Mouse (Mus musculus) bone marrow, adult 2 months (tissue): ENCODE results near the gene Mapk13. TPM values are rescaled to one million over a fixed set of nuclear protein-coding genes. Genes with fewer than 3 reads are reported as not detected.
A peak's percentile ranks its signal among the peaks of the same experiment; 100 is the strongest.
"Not testable (repeated sequence)": the region's sequence is repeated elsewhere in the genome, so short reads cannot be mapped to it uniquely, and the experiment has no call there.

ENCODE experiments used
- H3K27ac ChIP-seq: fragments of 200-500 bp; 2 replicates; pipeline ENCODE4 v1.5.1; 2012; ENCODE audit warnings: low read depth, mild to moderate bottlenecking, control low read depth, inconsistent platforms, low read length; ENCODE audit not compliant: control insufficient read depth, poor library complexity, insufficient read depth
- H3K4me1 ChIP-seq: fragments of 200-500 bp; 2 replicates; pipeline ENCODE4 v1.6.1; 2011; ENCODE audit warnings: low read length; ENCODE audit not compliant: control insufficient read depth, insufficient read depth
- H3K4me3 ChIP-seq: fragments of 200-500 bp; replicated peaks from 2 replicates; pipeline ENCODE3; 2011; ENCODE audit warnings: mild to moderate bottlenecking, low read depth, low read length, control low read depth; ENCODE audit not compliant: control insufficient read depth
- CTCF ChIP-seq: fragments of 200-500 bp; IDR thresholded peaks from 2 replicates; pipeline ENCODE4 v1.5.1; 2011; ENCODE audit warnings: low read length, control low read depth; ENCODE audit not compliant: control insufficient read depth, insufficient read depth
- POLR2A ChIP-seq: fragments of 200-500 bp; IDR thresholded peaks from 2 replicates; pipeline ENCODE4 v1.6.1; 2011; ENCODE audit warnings: low read depth, mild to moderate bottlenecking, control low read depth, low read length, borderline replicate concordance; ENCODE audit not compliant: control insufficient read depth
- WGBS: fragments of 180-500 bp; shearing (Covaris S2); methylation state at CpG from one replicate; pipeline ENCODE4 v1.1.7; 2018; 5-methylcytosine and 5-hydroxymethylcytosine counted together
- polyA plus RNA-seq: library from polyadenylated mRNA; stranded (reverse); fragments of >200 nt; gene quantifications from 2 replicates; pipeline ENCODE4 v1.2.4, GENCODE M21; 2011; ENCODE audit warnings: low replicate concordance; ENCODE audit not compliant: missing spikeins, insufficient read depth, insufficient read length

Gene Mapk13
- polyA plus RNA-seq, 1 experiment: 70.0 TPM

DNA sequence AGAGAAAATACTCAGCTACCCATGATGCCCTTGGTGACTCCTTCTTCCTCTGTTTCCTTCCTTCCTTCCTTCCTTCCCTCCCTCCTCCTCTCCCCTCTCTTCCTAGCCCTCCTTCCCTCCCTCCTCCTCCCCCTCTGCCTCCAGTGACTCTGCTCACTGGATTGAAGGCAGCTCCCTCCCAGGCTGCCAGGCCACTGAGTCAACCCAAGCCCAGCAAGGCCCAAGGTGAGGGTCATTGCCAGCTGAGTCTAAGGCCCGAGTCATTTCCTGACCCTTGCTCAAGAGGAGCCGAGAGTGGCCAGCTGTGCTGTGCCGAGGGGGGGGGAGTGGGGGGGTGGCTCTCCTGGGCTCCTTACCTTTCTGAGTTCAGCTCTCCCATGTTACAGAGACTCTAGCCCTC, 2.9 kb upstream of the Mapk13 start:
- no peaks in the 10 kb centered on the region for H3K4me1 ChIP-seq
- H3K27ac ChIP-seq: no peak overlapping the region
- H3K4me3 ChIP-seq: no peak overlapping the region
- TF ChIP-seq POLR2A (no peak), CTCF (no peak)
- WGBS: 27% methylated on average over 3 of the region's 3 CpGs

DNA sequence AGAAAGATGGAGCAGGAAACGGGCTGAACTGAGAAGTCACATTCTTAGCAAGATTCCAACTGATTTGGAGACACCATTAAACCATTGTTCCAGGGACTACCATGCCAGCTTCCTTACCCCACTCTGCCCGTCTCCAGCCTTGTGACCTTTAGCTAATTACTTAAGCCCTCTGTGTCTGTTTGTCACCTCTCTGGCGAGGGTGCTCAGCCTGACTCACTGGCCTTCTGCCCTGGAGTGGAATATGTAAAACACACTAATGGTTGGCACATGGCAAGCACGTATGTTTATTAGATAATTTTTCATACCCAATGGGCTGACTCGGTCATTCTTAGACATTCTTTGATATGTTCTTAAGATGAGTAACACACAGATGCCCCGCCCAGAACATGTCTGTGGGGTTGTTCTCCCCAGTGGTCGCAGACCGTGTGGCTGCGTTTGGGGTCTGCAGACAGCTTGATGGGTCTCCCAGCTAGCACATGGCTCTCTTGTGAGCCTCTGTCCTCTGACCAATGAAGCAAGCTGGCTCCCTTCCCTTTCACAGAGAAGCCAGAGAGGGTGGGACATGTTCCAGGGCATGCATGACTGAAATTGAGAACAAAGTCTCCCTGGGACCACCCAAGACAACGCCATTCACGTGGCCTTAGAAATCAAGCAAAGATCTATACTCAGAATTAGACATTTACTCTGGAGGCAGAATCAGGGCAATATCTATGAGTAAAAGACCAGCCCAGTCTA, 2.1 kb upstream of the Mapk13 start:
- no peaks in the 10 kb centered on the region for H3K4me1 ChIP-seq
- no peak overlapping the region for H3K27ac ChIP-seq
- TF ChIP-seq POLR2A: no peak
- no peak for TF ChIP-seq CTCF
- 81% methylated on average over 11 of the region's 11 CpGs for WGBS
- H3K4me3 ChIP-seq: no peak overlapping the region

DNA sequence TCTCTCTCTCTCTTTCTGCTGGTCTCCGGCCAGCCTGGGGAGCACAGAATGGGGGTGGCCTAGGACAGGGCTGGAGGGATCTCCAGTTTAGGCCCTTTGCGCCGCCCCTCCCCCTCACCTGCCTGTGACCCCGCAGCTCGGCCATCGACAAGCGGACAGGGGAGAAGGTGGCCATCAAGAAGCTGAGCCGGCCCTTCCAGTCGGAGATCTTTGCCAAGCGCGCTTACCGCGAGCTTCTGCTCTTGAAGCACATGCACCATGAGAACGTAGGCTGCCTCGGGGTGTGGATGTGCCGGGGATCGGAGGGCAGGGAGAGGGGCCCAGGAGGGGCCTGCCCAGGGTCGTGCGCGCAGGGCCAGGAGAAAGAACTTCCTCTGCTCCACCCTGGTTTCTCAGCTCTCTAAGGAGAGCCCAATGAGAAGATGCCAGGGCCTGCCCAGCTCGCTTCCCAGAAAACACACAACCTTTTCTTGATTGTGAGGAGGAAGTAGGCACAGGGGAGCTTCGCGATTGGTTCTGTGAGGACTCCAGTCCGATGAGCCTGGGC, 851 bp downstream of the Mapk13 start:
- 2% methylated on average over 24 of the region's 24 CpGs for WGBS
- peaks cover 1% of the 10 kb centered on the region; the same call in 1 of the 2 replicates for H3K4me1 ChIP-seq
- H3K27ac ChIP-seq: peak overlapping the region; percentile 85
- peak overlapping the region; percentile 63 for H3K4me3 ChIP-seq
- TF ChIP-seq CTCF (no peak), POLR2A (no peak)

DNA sequence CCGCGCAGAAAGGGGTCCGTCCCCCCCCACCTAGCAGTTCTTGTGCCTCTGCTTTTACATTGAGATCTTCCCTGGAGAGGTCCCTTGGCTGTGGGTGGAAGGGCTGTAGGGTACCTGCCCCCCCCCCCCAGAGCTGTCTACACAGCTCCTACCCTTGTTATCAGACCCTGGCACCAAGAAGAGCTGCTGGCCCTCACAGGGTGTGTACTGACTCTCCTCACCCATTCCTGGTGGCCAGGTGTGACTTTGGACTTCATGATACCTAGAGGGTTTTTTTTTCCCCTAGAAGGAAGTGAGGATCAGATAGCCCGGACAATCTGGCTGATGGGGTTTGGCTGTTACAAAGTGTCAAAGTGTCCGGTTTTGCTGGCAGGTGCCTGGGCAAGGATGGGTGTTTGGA, 2.2 kb downstream of the Mapk13 start:
- Histone ChIP-seq H3K4me1 (peaks cover 1% of the 10 kb centered on the region; the same call in 1 of the 2 replicates), H3K4me3 (no peak overlapping the region), H3K27ac (no peak overlapping the region)
- WGBS: 67% methylated on average over 5 of the region's 5 CpGs
- no peak for TF ChIP-seq CTCF
- TF ChIP-seq POLR2A: no peak

DNA sequence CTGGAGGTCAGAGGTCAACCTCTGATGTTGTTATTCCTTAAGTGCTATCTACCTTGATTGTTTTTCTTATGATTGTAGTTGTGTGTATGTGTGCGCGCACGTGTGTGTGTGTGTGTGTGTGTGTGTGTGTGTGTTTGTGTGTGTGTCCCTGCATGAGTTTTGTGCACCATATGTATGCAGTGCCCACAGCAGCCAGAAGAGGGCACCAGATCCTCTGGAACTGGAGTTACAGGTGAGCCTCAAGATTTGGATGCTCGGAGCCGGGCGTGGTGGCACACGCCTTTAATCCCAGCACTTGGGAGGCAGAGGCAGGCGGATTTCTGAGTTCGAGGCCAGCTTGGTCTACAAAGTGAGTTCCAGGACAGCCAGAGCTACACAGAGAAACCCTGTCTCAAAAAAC, 5.2 kb downstream of the Mapk13 start:
- TF ChIP-seq CTCF: 0 out of 2 replicates have a peak, but pooled peaks have one; percentile 18
- not testable (repeated sequence) for H3K4me1 ChIP-seq, H3K4me3 ChIP-seq, H3K27ac ChIP-seq
- 90% methylated on average over 9 of the region's 9 CpGs for WGBS

DNA sequence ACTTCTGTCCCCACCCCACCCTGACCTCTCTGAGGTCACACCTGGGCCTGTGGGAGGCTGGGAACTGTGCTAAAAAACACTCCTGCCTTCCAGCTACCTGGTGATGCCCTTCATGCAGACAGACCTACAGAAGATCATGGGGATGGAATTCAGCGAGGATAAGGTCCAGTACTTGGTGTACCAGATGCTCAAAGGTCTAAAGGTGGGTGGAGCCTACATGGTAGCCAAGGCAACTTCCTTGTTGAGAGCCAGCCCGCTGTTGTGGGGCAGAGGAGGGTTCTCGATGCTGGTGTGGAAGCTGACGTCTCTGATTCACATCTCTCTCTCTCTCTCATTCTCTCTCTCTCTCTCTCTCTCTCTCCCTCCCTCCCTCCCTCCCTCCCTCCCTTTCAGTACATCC, 6.1 kb downstream of the Mapk13 start:
- Histone ChIP-seq H3K4me3 (no peak overlapping the region), H3K27ac (no peak overlapping the region), H3K4me1 (peaks cover 1% of the 10 kb centered on the region; the same call in 1 of the 2 replicates)
- TF ChIP-seq POLR2A: no peak
- TF ChIP-seq CTCF: no peak
- WGBS: 69% methylated on average over 4 of the region's 4 CpGs

DNA sequence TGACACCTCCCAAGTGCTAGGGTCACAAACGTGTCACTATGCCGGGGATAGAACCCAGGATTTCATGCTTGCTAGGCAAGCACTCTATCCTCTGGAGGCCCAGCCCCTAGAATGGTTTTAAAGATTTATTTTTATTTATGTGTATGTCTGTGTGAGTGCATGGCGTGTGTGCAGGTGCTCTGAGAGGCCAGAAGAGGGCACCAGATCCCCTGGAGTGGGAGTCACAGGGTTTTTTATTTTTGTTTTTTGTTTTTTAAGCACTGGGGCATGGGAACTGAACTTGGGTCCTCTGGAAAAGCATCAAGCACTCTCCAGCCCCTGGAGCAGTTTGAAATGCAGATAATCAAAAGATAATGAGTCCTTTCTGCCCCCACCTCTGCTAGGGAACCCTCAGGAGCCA, 7.7 kb downstream of the Mapk13 start:
- 74% methylated on average over 3 of the region's 3 CpGs for WGBS
- Histone ChIP-seq H3K4me1 (peaks cover 1% of the 10 kb centered on the region; the same call in 1 of the 2 replicates), H3K4me3 (no peak overlapping the region), H3K27ac (no peak overlapping the region)
- TF ChIP-seq CTCF (peak; percentile 38), POLR2A (no peak)

DNA sequence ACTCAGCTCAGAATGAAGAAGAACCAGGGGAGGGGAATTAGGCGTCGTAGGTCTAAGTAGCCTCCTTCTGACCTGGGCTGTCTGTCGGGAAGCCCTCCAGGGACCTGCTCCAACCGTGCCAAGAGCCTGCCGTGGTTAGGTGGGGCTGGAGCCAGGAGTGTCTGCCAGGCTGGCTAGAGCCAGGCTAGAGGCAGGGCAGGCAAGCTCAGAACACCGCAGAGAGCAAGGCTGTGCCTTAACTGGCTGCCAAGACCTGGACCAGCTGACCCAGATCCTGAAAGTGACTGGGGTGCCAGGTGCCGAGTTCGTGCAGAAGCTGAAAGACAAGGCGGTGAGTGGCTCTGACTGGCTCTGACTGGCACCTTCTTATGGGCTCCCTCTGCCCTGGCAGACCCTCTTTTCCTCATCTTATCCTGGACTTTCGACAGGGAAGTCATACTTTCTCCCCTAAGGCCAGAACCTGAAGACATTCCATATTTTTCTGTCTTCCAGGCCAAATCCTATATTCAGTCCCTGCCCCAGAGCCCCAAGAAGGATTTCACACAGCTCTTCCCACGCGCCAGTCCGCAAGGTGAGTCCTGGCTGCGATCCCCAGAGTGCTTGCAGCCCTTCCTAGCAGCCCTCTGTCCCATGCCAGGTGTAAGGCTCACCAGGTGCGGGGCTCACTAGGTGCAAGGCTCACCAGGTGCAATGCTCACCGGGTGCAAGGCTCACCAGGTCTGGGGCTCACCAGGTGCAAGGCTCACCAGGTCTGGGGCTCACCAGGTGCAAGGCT, 8.3 kb downstream of the Mapk13 start:
- Histone ChIP-seq H3K27ac (no peak overlapping the region), H3K4me3 (no peak overlapping the region), H3K4me1 (peaks cover 1% of the 10 kb centered on the region; the same call in 1 of the 2 replicates)
- 89% methylated on average over 16 of the region's 16 CpGs for WGBS
- TF ChIP-seq POLR2A: no peak
- no peak for TF ChIP-seq CTCF
